Mouse (Mus musculus) left cerebral cortex, postnatal 36 days (tissue): ENCODE measurements at regions not wholly inside any gene's neighbourhood (a gene's known extent, or its start where the extent isn't known, plus 50 kb on each side); places are given as distances from the start of the nearest gene placed in this dataset.
A peak's percentile ranks its signal among the peaks of the same experiment; 100 is the strongest.

Experiments used
- DNase-seq, 2 experiments: peaks; one replicate each; pipeline ENCODE4 v3.0.0; 2021 to 2022; ENCODE audit warnings: low spot score in 2 of 2, mixed read lengths in 1 of 2
- intact Hi-C: fragments of 180-260 bp; cut with DNase I; formaldehyde crosslinking; loops from one replicate; pipeline ENCODE4 v1.15.1; 2025

GRCm38 (mm10) chr1:18668901-18669300 lies 404.0 kb upstream of the Defb41 start:
- no peak for DNase-seq

GRCm38 (mm10) chr1:18668265-18668664 lies 403.3 kb upstream of the Defb41 start:
- DNase-seq, result no peak
- intact Hi-C loops, result no loop called here

More at GRCm38 (mm10) chr1:18668901-18669300, 404.0 kb upstream of the Defb41 start:
- intact Hi-C loops, result no loop called here

- no peak for DNase-seq
- intact Hi-C loops, result no loop called here
Observed at GRCm38 (mm10) chr1:18640858-18641257, 375.9 kb upstream of the Defb41 start.

GRCm38 (mm10) chr1:18639460-18640300 lies 374.7 kb upstream of the Defb41 start:
- intact Hi-C loops, result no loop called here

GRCm38 (mm10) chr1:18637334-18637733 lies 372.4 kb upstream of the Defb41 start:
- no peak for DNase-seq
- intact Hi-C loops, result no loop called here

More at GRCm38 (mm10) chr1:18639460-18640300, 374.7 kb upstream of the Defb41 start:
- no peak for DNase-seq

GRCm38 (mm10) chr1:18610231-18610630 lies 345.3 kb upstream of the Defb41 start:
- intact Hi-C loops, result no loop called here

GRCm38 (mm10) chr1:18599864-18600263 lies 334.9 kb upstream of the Defb41 start:
- DNase-seq, result no peak
- intact Hi-C loops, result no loop called here

More at GRCm38 (mm10) chr1:18610231-18610630, 345.3 kb upstream of the Defb41 start:
- no peak for DNase-seq

GRCm38 (mm10) chr1:18598908-18599307 lies 334.0 kb upstream of the Defb41 start:
- no peak for DNase-seq
- intact Hi-C loops, result no loop called here

GRCm38 (mm10) chr1:18583358-18584128 lies 318.6 kb upstream of the Defb41 start:
- no peak for DNase-seq
- intact Hi-C loops, result no loop called here

GRCm38 (mm10) chr1:18578625-18579024 lies 313.7 kb upstream of the Defb41 start:
- no peak for DNase-seq
- intact Hi-C loops, result no loop called here

GRCm38 (mm10) chr1:18567086-18567485 lies 302.1 kb upstream of the Defb41 start:
- no peak for DNase-seq
- intact Hi-C loops, result no loop called here

- peak; percentile 4 to 7 for DNase-seq
Observed at GRCm38 (mm10) chr1:18551211-18551610, 286.3 kb upstream of the Defb41 start.

GRCm38 (mm10) chr1:18531702-18532101 lies 266.8 kb upstream of the Defb41 start:
- DNase-seq, result no peak
- intact Hi-C loops, result no loop called here

More at GRCm38 (mm10) chr1:18551211-18551610, 286.3 kb upstream of the Defb41 start:
- intact Hi-C loops, result no loop called here

- DNase-seq, result no peak
- intact Hi-C loops, result no loop called here
Observed at GRCm38 (mm10) chr1:18524485-18524884, 259.5 kb upstream of the Defb41 start.

- intact Hi-C loops, result no loop called here
- no peak for DNase-seq
Observed at GRCm38 (mm10) chr1:18522902-18523301, 258.0 kb upstream of the Defb41 start.

GRCm38 (mm10) chr1:18512764-18513163 lies 247.8 kb upstream of the Defb41 start:
- no peak for DNase-seq
- intact Hi-C loops, result no loop called here

- intact Hi-C loops, result no loop called here
- no peak for DNase-seq
Observed at GRCm38 (mm10) chr1:18498556-18498955, 233.6 kb upstream of the Defb41 start.

GRCm38 (mm10) chr1:18468496-18468895 lies 203.6 kb upstream of the Defb41 start:
- intact Hi-C loops, result no loop called here
- DNase-seq, result no peak

GRCm38 (mm10) chr1:18465303-18465829 lies 200.4 kb upstream of the Defb41 start:
- DNase-seq, result no peak
- intact Hi-C loops, result no loop called here

- intact Hi-C loops, result no loop called here
- no peak for DNase-seq
Observed at GRCm38 (mm10) chr1:18463218-18463617, 198.3 kb upstream of the Defb41 start.
